Mouse (Mus musculus) urinary bladder, postnatal 0 days (tissue): ENCODE data around the gene Sez6l. TPM values are rescaled to one million over a fixed set of nuclear protein-coding genes. Genes with fewer than 3 reads are reported as not detected.

Source experiments
- polyA plus RNA-seq: library from polyadenylated mRNA; unstranded; fragments of >200 nt; fragmentation: Nextera tagmentation; extraction: Ambion mirVana; gene quantifications from 2 replicates; pipeline ENCODE4 v1.2.1, GENCODE M21; 2015

Gene Sez6l
- polyA plus RNA-seq, result 0.13 and 0.30 TPM in 2 replicates

GRCm38 (mm10) chr5:112576993-112577670, at the start of gene Sez6l:
Gene Sez6l (minus strand): TSS chr5:112577185.

GRCm38 (mm10) chr5:112448747-112449440, 128.1 kb downstream of the Sez6l start, which contains the start of gene Gm6588:
Gene Gm6588 (plus strand): TSS chr5:112449426.

GRCm38 (mm10) chr5:112394779-112395443, 182.1 kb downstream of the Sez6l start, which contains the start of gene Asphd2:
Gene Asphd2 (minus strand): TSS chr5:112394866.

Other genes with a start within 250 kb of the Sez6l start
- 17.0 and 17.2 TPM in 2 replicates for gene Srrd, start 234.1 kb downstream of the Sez6l start, polyA plus RNA-seq
- gene Hps4, start 234.1 kb downstream of the Sez6l start, polyA plus RNA-seq, result 12.4 and 14.8 TPM in 2 replicates
- gene Gm6583, start 221.2 kb downstream of the Sez6l start, polyA plus RNA-seq, result 0.08 and 0.11 TPM in 2 replicates
- gene Asphd2, start 182.3 kb downstream of the Sez6l start, polyA plus RNA-seq, result 0.96 and 1.8 TPM in 2 replicates
- not detected in 2 replicates for gene Gm6588, start 127.8 kb downstream of the Sez6l start, polyA plus RNA-seq